Mouse (Mus musculus) mesoderm, embryonic 11.5 days (tissue): ENCODE measurements around the gene Gm42906.

Experiments
- DNase-seq: peaks from one replicate; pipeline ENCODE4 v3.0.0-alpha.2; 2012; ENCODE audit warnings: low read depth, low spot score

Gm42906 gene

DNA sequence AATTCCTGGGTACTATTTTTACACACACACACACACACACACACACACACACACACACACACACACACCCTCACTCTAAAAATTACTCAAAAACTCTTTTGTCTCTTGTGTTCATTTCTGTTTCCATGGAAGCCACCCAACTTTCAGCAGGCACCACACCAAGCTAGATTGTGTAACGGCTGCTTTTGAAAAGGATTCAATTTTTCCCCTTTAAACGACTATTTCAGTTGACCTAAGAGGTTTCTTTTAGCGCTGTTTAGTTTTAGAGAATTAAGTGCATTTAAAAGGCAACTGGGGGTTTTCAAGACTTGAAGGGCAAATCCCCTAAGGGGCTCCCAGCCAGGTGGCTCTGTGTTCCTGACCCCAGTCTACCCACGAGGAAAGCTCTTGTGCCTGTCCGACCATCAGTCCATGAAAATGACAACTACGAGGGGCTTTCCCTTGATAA lies 317.5 kb downstream of the Gm42906 start:
- no peak for DNase-seq

DNA sequence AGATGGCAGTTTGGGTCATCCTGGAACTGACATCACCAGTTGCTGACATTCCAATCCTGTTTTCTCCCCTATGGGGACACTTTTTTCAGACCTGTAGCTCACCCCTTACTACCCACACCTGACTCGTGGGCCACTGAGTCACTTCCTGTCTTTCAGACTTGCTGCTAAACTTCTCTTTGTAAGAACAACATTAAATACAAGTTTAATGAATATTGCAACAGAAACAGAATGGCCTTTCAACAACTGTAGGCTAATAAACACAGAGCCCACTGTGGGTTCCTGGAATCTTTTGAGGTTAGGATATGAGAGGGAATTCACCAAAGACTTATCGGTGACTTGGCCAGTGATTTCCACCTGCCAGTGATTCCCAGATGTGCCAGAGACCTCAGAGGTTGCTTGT lies 318.1 kb downstream of the Gm42906 start:
- no peak for DNase-seq

DNA sequence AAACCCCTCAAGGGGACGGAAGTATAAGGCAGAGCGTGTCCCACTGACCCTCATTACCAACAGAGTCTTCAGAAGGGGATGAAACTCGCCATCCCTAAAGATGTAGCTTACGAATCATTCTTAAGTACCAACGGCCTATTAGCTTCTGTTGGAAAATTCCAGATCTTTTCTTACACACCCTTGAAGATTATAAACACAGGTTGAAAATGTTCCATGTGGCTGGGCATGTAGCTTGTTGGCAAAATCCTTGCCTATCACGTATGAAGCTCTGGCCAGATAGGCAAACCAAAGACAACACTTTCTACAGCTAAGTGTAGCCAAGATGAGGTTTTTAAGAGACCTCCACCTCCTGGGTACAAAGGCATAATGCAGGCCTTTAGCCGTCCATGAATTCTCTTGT lies 319.0 kb downstream of the Gm42906 start:
- no peak for DNase-seq

GRCm38 (mm10) chr5:151108291-151108897 lies 319.6 kb downstream of the Gm42906 start:
- peak; percentile 31 for DNase-seq

DNA sequence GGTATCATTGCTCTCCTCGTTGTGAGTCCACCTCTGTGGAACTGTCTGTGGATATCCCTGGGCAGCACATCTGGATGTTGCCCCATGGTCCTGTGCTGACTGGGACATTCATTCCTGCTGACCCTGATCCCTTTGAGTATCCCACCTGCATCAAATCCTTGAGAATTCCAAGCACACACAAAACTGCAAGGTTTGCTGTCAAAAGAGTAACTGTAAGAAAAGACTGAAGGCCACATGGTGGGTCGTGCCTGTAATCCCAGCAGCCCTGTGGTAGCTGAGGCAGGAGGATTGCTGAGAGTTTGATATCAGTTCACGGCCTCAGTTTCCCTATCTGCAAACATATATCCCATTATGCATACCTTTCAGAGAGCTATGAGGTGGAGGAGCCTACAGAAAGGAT lies 321.1 kb downstream of the Gm42906 start:
- no peak for DNase-seq

DNA sequence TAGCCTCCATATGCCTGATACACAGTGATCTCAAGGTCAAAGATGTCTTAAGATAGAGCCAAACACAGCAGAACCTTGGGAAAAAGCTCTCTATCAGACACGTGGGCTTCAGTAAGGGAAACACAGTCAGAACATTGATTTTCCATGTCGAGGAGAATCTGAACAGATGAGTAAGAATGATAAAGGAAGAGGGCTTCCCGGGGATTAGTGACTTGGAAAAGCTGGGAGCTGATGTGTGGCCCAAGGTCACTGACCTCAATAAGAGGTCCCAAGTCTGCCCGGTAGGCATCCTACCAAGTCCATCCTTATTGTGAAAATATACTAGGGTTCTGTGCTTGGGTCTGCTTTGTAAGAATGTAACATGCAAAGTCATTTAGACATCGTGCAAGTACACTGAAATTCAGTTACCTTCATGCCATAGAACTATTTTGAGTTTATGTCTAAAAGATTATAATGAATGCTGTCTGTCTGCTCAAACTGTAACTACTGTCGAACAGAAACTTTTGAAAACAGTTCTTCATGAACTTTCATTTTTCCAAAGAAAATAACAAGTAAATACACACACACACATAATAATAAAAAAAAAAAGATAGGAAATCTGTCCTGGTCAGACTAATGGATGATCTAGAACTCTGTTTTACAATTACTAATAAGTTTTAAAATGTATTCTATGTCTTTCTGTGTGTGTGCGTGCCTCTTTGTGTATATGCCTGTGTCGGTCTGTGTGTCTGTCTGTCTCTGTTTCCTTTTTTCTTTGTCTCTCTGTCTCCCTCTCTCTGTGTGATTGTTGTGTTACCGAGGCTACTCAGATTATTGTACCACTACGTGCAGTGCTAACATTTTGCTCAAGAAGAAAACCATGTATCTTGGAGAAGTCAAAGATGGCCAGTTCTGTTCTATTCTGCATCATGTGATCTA lies 322.6 kb downstream of the Gm42906 start:
- no peak for DNase-seq

- DNase-seq: no peak
These were observed 323.5 kb downstream of the Gm42906 start for GRCm38 (mm10) chr5:151104354-151105053.

DNA sequence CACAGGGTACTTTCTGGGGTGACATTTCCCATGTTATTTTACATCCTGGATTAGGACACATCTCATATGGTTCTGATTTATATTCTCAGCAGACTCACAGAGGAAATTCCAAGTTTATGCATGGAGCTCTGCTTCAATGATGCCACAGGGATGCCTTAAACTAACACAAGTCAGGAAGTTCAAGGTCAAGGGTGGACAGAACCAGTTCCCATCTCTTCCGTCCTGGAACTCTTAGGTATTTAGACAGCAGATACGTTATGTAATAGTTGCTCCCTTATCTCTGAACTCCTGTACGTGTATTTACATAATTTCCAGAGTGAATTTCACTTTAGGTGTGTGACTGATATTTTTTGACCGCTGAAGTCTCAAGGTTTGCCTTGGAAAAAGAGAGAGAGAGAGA lies 324.7 kb downstream of the Gm42906 start:
- DNase-seq: peak; percentile 42

GRCm38 (mm10) chr5:151102262-151102661 lies 325.7 kb downstream of the Gm42906 start:
- no peak for DNase-seq

DNA sequence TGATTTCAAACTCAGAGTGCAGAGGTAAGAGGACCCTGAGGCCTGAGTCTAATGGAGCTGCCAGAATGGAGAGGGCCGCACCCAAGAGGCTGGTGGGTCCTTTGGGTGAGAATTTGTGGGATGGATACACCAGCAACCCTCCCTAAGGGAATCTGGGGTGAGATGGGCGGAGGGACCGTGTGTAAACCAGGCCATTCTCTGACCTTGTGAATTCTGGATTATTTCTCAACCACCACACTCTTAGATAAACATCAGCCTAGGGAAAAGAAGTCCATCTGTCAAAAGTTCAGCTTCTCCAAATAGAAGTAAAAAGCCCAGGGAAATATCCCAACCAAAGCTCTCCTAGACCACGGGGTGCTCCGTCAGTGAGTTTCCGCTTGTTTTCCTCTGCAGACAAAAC lies 332.0 kb downstream of the Gm42906 start:
- DNase-seq: no peak

GRCm38 (mm10) chr5:151092886-151093665 lies 334.9 kb downstream of the Gm42906 start:
- DNase-seq: no peak

- no peak for DNase-seq
These were observed 337.0 kb downstream of the Gm42906 start for GRCm38 (mm10) chr5:151090996-151091395.

GRCm38 (mm10) chr5:151089201-151089600 lies 338.8 kb downstream of the Gm42906 start:
- no peak for DNase-seq

DNA sequence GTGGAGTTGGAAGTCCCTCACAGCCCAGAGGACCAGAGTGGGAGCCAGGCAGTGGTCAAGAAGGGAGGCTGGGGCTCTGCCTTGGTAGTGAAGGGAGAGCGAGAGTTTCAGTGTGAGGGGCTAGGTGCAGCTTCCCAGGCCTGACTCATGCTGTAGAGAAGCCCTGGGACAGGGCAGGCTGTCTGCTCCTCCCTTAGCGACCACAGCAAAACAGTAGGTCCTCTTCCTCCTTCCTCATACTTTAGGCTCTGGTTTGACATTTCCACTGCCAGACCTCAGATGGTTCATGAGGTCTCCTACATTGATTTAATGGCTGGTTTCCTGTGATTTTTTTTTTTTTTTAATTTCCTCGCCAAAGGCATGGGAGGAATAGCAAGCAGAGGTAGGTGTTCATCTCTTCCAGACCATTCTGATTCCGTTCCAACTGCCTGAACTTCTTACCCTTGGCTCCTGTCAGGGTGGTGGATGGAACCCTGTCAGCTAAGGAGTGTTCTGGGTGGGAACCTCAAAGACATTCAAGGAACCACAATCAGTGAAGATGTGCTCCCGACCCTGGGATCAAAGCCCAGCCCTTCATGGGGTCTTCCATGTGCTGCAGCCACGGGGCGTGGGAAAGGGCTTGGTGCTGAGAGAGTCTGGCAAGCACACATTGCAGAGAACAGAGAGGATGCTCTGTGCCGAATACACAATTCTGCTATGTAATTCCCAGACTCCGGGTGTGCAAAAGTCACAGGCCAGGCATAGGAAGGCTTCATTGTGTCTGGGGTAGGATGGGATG lies 341.3 kb downstream of the Gm42906 start:
- no peak for DNase-seq

GRCm38 (mm10) chr5:151085749-151086148 lies 342.2 kb downstream of the Gm42906 start:
- no peak for DNase-seq

DNA sequence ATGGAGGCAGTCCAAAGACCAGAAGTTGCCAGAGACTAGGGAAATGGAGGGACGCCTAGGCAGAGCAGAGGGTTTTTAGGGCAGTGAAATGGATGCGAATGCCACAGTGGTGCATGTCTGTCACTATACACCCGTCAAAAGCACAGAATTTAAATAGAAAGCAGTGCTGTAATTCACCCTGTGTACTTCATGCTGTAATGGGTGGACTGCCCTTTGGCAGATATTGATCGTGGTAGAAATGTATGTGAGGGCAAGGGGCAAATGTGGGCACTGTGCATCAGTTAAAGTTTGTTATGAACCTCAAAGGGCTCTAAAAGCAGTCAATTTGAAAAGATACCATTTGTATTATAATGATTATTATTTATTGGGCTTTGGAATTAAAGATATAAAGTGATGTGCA lies 347.7 kb downstream of the Gm42906 start:
- DNase-seq: no peak

DNA sequence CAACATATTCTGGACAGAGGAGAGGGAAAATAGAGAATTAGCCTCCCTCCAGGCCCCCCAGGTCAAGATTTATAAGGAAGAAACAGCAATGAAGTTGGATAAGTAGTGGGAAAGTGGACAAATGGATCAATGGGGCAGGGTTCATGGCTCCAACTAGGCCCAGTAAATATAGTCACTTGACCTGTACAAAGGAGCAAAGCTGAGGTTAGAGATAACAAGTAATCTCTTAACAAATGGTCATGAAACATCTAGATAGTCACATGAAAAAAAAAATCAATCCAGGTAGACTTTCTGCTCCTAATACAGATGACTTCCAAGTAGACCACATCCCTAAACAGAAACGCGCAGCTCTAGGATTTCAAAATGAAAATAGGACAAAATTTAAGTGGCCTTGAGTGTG lies 350.0 kb downstream of the Gm42906 start:
- DNase-seq: no peak

GRCm38 (mm10) chr5:151076917-151077316 lies 351.0 kb downstream of the Gm42906 start:
- DNase-seq: no peak

GRCm38 (mm10) chr5:151074282-151074681 lies 353.7 kb downstream of the Gm42906 start:
- DNase-seq: no peak

DNA sequence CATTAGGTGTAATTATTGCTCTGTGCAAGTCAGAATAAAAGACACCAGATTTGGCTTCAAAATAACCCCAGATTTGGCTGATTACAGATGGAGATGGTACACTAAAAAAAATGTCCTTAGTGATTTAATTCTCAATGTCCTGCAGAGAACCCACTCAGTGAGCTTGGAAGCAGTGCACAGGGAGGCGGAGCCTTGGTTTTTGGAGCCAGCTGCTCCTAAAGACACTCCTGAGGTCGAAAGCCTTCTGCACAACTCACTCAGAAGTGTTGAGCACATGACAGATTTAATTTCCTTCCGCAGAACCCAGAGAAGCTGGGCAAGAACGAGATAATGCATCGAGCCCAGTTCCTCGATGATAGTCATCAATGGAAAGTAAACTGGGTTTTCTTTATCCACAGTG lies 356.5 kb downstream of the Gm42906 start:
- DNase-seq: no peak

- DNase-seq: peak; percentile 41
These were observed 357.1 kb downstream of the Gm42906 start for GRCm38 (mm10) chr5:151070896-151071295.
